Mouse (Mus musculus) E14TG2a.4 (cell line): ENCODE data around the gene Npepl1.

Experiments
- CTCF ChIP-seq: conservative IDR thresholded peaks from 2 replicates; pipeline ENCODE4 v1.5.1; 2014; ENCODE audit warnings: low read length
- NANOG ChIP-seq: IDR thresholded peaks from 2 replicates; pipeline ENCODE4 v1.6.1; 2014; ENCODE audit warnings: borderline replicate concordance, low read length, mixed read lengths
- POU5F1 ChIP-seq: IDR thresholded peaks from 2 replicates; pipeline ENCODE4 v1.6.1; 2014; ENCODE audit warnings: low read length, borderline replicate concordance

- TF ChIP-seq CTCF (no peak), NANOG (no peak), POU5F1 (no peak)
Measured at GRCm38 (mm10) chr2:174077776-174078338, 32.3 kb upstream of the Npepl1 start.
